Mouse (Mus musculus) gastrocnemius, postnatal 10 days (tissue): ENCODE results near the gene Wdr73. TPM values are rescaled to one million over a fixed set of nuclear protein-coding genes. Genes with fewer than 3 reads are reported as not detected.

ENCODE experiments used
- DNase-seq: peaks from one replicate; pipeline ENCODE4 v3.0.0; 2021; ENCODE audit warnings: mixed read lengths
- total RNA-seq, 2 experiments: library from RNA; stranded (reverse); gene quantifications; 2 replicates each; pipeline ENCODE4 v1.2.3; 2021

Gene Wdr73
- total RNA-seq, 2 experiments from 2014 or later = 5.4 to 6.8 TPM

GRCm38 (mm10) chr7:80855316-80855715, 45.8 kb downstream of the Wdr73 start:
- no peak for DNase-seq

GRCm38 (mm10) chr7:80853218-80853617, 47.9 kb downstream of the Wdr73 start:
- DNase-seq = no peak

- no peak for DNase-seq
Observed at GRCm38 (mm10) chr7:80850520-80850919, 50.5 kb downstream of the Wdr73 start.

- no peak for DNase-seq
Observed at GRCm38 (mm10) chr7:80849710-80850109, 51.4 kb downstream of the Wdr73 start.

- no peak for DNase-seq
Observed at GRCm38 (mm10) chr7:80849267-80849666, 51.8 kb downstream of the Wdr73 start.

- DNase-seq = no peak
Observed at GRCm38 (mm10) chr7:80846709-80847108, 54.4 kb downstream of the Wdr73 start.

GRCm38 (mm10) chr7:80846280-80846678, 54.8 kb downstream of the Wdr73 start:
- no peak for DNase-seq

GRCm38 (mm10) chr7:80845621-80846279, 55.3 kb downstream of the Wdr73 start:
- no peak for DNase-seq

- no peak for DNase-seq
Observed at GRCm38 (mm10) chr7:80844691-80845090, 56.4 kb downstream of the Wdr73 start.

GRCm38 (mm10) chr7:80843910-80844640, 57.0 kb downstream of the Wdr73 start:
- no peak for DNase-seq

- DNase-seq = no peak
Observed at GRCm38 (mm10) chr7:80843176-80843575, 57.9 kb downstream of the Wdr73 start.

- DNase-seq = no peak
Observed at GRCm38 (mm10) chr7:80842132-80842531, 58.9 kb downstream of the Wdr73 start.

GRCm38 (mm10) chr7:80840937-80841336, 60.1 kb downstream of the Wdr73 start:
- DNase-seq = no peak

Other genes starting within 250 kb of the Wdr73 start
- 10 to 100 TPM; 16.7 to 25.1 TPM for gene Crtc3, start 212.4 kb downstream of the Wdr73 start, total RNA-seq
- gene Iqgap1, start 75.3 kb downstream of the Wdr73 start, total RNA-seq = 10 to 100 TPM; 38.7 to 60.1 TPM
- 1 to 10 TPM; 2.3 to 2.5 TPM for gene Zscan2, start 40.3 kb downstream of the Wdr73 start, total RNA-seq
- 1 to 10 TPM; 2.1 to 2.4 TPM for gene Nmb, start 3.8 kb upstream of the Wdr73 start, total RNA-seq
- 10 to 100 TPM; 50.6 to 55.3 TPM for gene Sec11a, start 46.5 kb upstream of the Wdr73 start, total RNA-seq
- 10 to 100 TPM; 14.8 to 18.2 TPM for gene Zfp592, start 92.4 kb upstream of the Wdr73 start, total RNA-seq
- 100 to 1,000 TPM; 104 to 110 TPM for gene Alpk3, start 156.3 kb upstream of the Wdr73 start, total RNA-seq
- gene Slc28a1, start 213.5 kb upstream of the Wdr73 start, total RNA-seq = under 1 TPM; 0.28 to 0.34 TPM